Mouse (Mus musculus) cerebellum, adult 2 months (tissue): ENCODE data around the gene Dnajb13.

Experiments
- CTCF ChIP-seq: fragments of 200-500 bp; IDR thresholded peaks from 2 replicates; pipeline ENCODE4 v1.5.1; 2011; ENCODE audit warnings: low read depth, mild to moderate bottlenecking, control low read depth, low read length, moderate library complexity, borderline replicate concordance; ENCODE audit not compliant: insufficient read depth
- POLR2A ChIP-seq: fragments of 200-500 bp; IDR thresholded peaks from 2 replicates; pipeline ENCODE4 v1.6.1; 2011; ENCODE audit warnings: low read length, control low read depth, borderline replicate concordance; ENCODE audit not compliant: insufficient read depth

DNA sequence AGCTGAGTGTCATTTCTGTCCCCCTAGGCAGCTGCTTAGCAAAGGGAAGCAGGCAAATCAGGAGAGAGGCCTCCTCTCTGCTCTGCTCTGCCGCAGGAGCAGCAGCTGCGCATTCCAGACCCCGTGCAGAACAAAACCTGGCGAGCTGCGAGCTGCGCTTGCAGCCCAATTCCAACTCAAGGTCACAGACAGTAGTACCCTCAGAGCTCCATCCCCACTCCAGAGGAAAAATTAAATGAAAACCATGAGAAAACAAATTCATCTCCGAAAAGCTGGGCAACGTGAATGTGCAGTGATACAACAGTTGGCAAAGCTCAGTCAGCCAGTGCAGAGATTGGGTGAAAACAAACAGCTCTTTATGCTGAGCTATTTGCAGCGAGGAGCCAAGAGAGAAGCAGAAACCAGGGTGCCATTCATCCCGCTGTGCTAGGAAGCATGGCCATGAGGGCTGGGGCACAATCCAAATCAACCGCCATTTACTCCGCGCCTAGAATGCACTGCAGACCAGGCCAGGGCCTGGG, 40.7 kb upstream of the Dnajb13 start:
- TF ChIP-seq CTCF = no peak
- no peak for TF ChIP-seq POLR2A
